Mouse (Mus musculus) cerebellum, postnatal 4 days (tissue): ENCODE data around the gene Cspg4.

Source experiments
- DNase-seq, 2 experiments: peaks; one replicate each; pipeline ENCODE4 v3.0.0; 2022; ENCODE audit warnings: low spot score in 2 of 2, mixed read lengths in 1 of 2

Cspg4 gene

DNA sequence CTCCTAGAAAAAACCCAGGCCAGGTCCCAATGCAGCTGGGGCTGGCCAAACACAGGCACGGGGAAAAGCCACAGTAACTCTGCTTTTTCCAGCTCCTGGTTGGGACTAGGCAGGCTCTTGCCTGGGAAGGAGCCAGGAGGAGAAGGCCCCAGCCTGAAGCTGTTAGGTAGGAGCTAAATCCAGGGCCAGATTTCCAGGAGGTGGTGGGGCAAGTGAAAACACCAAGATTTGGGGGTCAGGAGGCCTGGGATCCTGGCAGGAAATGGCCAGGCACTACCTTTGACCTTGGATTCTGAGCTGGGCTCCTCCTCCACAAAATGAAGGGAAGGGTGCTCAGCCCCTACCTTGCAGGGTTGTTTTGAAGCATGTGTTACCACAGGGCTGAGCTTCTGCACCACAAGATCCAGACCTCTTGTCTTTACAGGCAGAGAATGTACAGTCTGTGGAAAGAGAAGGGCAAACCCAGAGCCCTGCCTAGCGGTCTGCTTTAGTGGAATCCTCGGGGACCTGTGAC is 560 bp upstream of the Cspg4 start, which contains the start of gene Odf3l1:
Gene Odf3l1, minus strand, starts transcription at position 464 of the 514 bp plus-strand sequence.
- DNase-seq: no peak

- DNase-seq: no peak
These were observed 1.0 kb downstream of the Cspg4 start for GRCm38 (mm10) chr9:56865673-56866400.

GRCm38 (mm10) chr9:56866430-56866829 is 1.6 kb downstream of the Cspg4 start:
- DNase-seq: no peak

DNA sequence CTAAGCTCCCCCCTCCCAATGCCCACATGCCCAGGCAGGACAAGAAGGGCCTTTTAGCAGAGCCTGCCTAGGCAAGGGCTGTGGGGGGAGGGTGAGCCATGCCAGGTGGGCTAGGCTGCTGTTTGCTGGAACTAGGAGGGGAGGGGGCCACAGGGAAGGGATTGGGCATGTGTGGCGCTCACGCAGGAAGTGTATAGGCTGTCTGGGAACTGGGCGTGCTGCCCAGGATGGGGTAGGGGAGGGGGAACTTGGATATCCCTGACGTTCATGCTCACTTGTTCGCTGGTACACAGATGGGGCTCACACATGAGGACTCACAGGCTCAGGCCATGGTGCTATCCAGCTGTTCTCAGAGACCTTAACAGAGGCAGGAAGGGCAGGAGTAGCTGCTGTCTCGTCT is 3.5 kb downstream of the Cspg4 start:
- peak in 1 of 2 experiments; percentile 79 for DNase-seq

GRCm38 (mm10) chr9:56869552-56869951 is 4.7 kb downstream of the Cspg4 start:
- DNase-seq: peak in 1 of 2 experiments; percentile 26

GRCm38 (mm10) chr9:56870778-56871177 is 5.9 kb downstream of the Cspg4 start:
- DNase-seq: no peak

DNA sequence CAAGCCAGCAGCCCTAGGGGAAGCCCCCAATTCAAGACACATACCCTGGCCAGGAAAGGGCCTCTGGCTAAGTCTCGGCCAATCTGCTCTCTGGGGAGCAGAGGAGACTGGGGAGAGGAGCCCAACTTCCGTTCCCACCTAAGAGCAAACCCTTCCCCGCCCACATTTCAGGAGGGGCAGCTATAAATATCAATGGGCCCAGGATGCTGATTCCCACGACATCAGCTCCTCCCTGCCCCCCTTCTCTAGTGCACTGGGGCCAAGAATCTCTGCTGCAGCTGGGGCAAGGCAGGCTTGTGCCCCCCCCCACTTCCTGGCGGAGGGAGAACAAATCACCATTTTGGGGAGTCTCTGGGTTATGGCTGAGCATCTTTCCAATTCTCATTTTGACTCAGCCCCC is 6.4 kb downstream of the Cspg4 start:
- no peak for DNase-seq

DNA sequence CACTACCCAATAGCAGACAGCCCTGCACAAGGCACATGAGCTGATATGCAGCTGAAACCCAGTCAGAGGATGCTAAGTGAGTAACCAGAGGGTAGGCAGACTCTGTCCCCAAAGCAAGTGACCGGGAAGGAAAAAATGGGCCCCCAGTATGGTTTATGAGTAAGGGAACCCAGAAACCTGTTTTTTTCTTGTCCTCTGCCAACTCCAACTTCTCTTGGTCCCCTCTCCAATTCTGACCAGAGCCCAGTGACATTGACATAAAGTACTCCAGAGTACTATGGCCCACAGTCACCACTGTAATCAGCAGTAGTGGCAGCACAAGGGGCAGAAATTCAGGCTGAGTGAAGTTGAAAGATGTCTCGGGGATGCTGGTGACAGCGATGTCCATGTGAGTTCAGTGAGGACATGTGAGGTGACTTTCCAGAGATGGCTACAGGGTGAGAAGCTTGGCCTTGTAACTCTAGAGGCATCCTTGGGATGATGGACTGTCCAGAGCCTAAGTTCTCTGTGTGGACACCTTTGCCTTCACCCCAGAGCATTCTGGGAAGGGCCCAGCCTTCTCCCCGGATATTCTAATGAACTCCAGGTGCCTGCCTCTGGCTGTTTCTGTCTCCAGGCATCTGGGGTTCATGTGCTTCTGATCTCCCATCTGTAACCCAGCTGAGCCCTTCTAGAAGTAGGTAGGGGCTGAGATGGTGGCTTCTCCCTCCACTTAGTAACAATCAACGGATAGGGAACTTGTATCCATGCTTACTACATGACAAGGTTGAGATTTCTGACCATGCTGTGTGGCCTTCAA is 7.5 kb downstream of the Cspg4 start:
- no peak for DNase-seq

DNA sequence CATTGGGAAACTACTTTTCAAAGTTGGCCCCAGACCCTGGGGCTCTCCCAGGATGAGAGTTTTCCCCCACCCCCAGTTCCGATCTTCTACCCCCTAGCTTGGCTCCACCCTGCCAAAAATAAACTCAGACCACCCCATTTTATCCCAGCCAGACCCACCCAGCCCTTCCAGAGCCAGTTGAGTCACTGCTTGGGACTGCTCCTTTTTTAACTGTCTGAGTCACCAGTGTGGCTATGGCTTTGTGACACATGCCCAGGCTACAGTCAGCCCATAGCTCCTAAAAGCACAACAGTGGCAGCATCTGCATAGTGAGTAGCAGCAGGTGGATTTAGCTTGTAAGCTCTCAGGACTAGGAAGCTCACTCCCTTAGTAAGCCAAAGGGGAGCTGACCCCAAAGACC is 8.3 kb downstream of the Cspg4 start:
- DNase-seq: no peak

- no peak for DNase-seq
These were observed 12.0 kb downstream of the Cspg4 start for GRCm38 (mm10) chr9:56876784-56877183.

DNA sequence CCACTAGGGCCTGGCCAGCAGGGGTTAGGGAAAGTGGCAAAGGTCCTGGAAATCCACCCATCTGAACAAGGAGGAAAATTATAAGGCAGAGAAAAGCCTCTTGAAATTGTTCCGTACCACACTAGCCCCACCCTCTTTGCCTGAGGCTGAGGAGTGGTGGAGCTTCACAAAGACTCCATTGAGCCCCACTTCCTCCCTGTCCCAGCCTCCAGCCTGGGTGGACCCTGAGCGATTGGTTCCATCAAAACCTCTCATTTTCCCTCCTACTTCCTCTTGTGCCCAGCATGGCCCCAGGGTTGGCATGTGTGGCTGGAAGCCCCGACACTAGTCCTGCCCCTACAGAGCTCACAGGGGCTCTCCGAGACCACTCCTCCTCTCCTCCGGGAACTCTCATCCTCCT is 12.5 kb downstream of the Cspg4 start:
- DNase-seq: no peak

DNA sequence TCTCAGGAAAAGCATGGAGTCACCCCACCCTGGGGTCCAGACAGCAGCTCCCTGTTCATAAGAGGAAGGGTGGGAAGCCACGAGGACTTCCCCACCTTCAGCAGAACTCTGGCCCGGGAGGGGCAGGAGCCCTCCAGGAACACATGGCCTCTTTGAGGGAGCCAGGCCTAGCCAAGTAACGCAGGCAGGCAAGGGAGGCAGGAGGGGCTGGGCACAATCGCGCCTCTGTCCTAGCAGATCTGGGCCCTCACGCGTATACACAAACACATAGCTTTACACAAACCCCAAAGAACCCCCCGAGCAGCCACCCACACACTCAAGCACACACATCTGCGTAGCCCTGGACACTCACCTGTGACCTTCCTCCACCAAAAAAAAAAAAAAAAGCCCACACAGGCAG is 16.0 kb downstream of the Cspg4 start:
- no peak for DNase-seq

GRCm38 (mm10) chr9:56881539-56882082 is 16.8 kb downstream of the Cspg4 start:
- DNase-seq: no peak

DNA sequence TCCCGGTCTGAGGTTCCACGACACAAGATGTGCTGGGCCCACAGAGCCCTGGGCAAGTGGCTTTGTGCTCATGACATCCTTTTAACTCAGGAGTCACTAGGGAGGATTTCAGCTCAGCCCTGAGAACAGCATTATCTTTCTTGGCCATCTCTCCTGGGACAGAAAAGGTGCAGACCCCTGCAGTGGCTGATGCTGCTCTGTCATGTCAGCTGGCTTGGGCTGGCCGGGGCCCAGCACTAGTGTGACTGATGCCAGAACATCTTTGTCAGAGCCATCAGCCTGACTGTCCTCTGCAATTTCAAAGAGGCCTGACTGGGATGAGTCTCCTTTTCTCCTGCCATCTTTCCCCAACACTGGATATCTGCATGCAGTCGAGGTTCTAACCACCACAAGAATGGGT is 17.4 kb downstream of the Cspg4 start:
- no peak for DNase-seq

DNA sequence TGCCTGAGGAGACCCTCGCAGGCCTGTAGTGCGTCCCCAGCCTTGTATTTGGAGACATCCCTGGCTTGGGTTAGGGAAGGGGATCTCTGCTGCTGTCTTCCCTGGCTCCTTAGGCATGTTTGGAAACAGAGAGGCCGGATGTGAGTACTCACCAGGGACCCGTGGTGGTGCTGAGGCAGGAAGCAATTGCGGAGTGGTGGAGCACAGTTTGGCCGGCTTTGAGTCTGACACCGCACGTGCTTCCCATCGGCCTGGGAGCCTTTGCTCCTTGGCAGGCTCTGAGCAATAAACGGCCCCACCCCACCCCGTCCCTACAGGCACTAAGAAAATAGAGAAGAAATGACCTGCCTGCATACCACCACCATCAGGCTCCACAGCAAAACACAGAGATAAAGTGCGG is 18.0 kb downstream of the Cspg4 start:
- DNase-seq: no peak

GRCm38 (mm10) chr9:56883470-56883869 is 18.6 kb downstream of the Cspg4 start:
- no peak for DNase-seq

GRCm38 (mm10) chr9:56884328-56884727 is 19.5 kb downstream of the Cspg4 start:
- DNase-seq: no peak

DNA sequence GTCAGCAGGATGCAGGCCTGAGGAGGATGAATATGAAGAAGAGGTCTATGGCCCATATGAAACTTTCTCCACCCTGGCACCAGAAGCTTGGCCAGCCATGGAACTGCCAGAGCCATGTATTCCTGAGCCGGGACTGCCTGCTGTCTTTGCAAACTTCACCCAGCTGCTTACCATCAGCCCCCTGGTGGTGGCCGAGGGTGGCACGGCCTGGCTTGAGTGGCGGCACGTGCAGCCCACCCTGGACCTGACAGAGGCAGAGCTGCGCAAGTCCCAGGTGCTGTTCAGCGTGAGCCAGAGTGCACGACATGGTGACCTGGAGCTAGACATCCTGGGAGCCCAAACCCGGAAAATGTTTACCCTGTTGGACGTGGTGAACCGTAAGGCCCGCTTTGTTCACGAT is 21.3 kb downstream of the Cspg4 start:
- DNase-seq: peak in 1 of 2 experiments; percentile 44

DNA sequence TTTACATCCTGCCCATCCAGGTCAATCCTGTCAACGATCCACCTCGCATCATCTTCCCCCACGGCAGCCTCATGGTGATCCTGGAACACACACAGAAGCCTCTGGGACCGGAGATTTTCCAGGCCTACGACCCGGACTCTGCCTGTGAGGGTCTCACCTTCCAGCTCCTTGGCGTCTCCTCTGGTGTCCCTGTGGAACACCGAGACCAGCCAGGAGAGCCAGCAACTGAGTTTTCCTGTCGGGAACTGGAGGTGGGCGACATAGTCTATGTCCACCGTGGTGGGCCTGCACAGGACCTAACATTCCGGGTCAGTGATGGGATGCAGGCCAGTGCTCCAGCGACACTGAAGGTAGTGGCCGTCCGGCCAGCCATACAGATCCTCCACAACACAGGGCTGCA is 21.8 kb downstream of the Cspg4 start:
- no peak for DNase-seq

GRCm38 (mm10) chr9:56887581-56887980 is 22.7 kb downstream of the Cspg4 start:
- DNase-seq: no peak

DNA sequence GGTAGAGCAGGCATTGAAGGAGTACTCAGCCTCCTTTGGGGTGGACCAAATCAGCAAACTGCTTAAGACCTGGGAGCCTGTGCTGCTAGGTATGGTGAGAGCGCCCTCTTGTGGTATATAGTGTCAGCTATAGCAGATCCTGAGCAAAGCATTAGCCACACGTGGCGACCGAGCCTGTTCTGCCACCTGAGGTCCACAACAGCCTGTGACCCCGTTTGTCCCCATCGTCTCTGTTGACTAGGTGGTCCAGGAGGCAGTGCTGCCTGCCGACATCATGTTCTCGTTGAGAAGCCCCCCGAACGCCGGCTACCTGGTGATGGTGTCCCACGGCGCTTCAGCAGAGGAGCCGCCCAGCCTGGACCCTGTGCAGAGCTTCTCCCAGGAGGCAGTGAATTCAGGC is 25.0 kb downstream of the Cspg4 start:
- peak in 1 of 2 experiments; percentile 75 for DNase-seq

DNA sequence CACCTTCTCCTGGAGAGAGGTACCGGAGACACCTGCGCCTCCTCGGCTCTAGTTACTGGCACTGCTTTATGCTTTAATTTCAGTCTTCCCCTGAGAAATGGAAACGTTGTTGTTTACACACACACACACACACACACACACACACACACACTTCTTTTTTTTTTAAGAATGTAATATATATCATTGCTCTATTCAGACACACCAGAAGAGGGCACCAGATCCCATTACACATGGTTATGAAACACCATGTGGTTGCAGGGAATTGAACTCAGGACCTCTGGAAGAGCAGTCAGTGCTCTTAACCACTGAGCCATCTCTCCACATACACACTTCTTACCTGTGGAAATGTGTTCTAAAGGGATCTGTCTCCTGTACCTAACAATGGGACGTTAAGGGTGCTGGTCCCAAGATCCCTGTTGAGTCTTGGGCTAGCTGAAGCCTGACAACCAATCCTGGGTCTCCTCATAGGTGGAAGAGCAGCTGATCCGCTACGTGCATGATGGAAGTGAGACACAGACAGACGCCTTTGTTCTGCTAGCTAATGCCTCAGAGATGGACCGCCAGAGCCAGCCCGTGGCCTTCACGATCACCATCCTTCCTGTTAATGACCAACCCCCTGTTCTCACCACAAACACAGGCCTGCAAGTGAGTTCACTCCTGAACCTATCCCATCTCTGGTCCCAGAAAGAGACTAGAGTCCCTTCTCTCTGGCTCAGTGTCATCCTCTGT is 25.9 kb downstream of the Cspg4 start:
- DNase-seq: no peak
